Mouse (Mus musculus): ENCODE measurements around the gene Itgam. TPM values are rescaled to one million over a fixed set of nuclear protein-coding genes. Genes with fewer than 3 reads are reported as not detected.
"Not testable (repeated sequence)": the region's sequence is repeated elsewhere in the genome, so short reads cannot be mapped to it uniquely, and the experiment has no call there.

Gene Itgam
- polyA plus RNA-seq, 1 experiment from 2014 or later = 2.1 TPM

DNA sequence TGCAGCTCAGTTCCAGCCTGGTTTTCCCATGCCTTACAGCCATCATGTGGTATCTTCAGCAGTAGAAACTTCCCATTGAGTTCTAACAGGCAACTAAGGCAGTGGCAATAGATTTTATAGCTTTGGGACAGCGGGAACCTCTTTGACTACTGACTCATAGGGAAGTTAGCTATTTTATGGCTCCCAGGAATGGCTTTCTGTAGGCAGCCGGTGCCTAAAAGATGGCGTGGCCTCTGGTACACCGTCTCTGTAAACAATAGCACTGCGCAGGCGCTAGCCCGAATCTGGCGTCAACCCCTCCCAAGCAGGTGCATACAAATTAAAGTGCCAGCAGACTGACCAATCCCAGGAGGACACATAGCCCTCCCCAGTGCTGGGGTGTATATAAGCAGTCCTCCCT lies 88.5 kb downstream of the Itgam start:
- Histone ChIP-seq H3K4me2 (no peak overlapping the region), H3K4me3 (no peak overlapping the region), H3K27me3 (no peaks in the 10 kb centered on the region), H3K27ac (no peak overlapping the region), H3K9me3 (no peaks in the 10 kb centered on the region), H3K4me1 (no peaks in the 10 kb centered on the region), H3K36me3 (no peaks in the 10 kb centered on the region), H3K9ac (no peak overlapping the region)
- WGBS = 71% methylated on average over 8 of the region's 8 CpGs
- no peak for ATAC-seq (ENCODE audit: insufficient number of reproducible peaks, low FRiP score, low TSS enrichment, low read depth)

- ATAC-seq (ENCODE audit: insufficient number of reproducible peaks, low FRiP score, low TSS enrichment, low read depth) = no peak
These were observed 91.6 kb downstream of the Itgam start, which contains the start of gene Itgad for GRCm38 (mm10) chr7:128154076-128154475. Gene Itgad, plus strand, starts transcription at chr7:128154376.

DNA sequence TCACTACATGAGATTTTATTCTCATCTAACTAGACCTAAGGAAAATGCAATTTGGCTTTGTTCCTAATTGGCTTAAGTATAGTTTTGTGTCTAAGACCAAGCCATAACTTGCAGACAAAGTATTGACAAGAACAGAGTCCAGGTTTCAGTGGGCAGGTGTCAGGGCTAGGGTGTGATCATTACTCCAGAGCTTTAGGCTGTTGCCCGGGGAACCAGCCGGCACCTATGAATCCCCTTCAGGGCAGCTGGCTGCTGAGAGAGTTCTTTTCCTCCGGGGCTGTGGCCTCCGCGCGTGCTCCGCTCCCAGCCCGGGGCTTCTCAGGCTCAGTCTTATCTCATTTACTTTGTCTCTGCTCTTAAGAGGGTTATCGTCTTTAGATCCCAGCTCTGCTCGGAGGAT lies 92.5 kb downstream of the Itgam start:
- 63% methylated on average over 10 of the region's 10 CpGs for WGBS
- no peak overlapping the region for H3K9ac ChIP-seq
- no peak overlapping the region for H3K4me3 ChIP-seq
- no peak for ATAC-seq (ENCODE audit: insufficient number of reproducible peaks, low FRiP score, low TSS enrichment, low read depth)
- no peak overlapping the region for H3K4me2 ChIP-seq
- no peaks in the 10 kb centered on the region for H3K9me3 ChIP-seq
- no peak overlapping the region for H3K27ac ChIP-seq
- H3K4me1 ChIP-seq = no peaks in the 10 kb centered on the region
- no peaks in the 10 kb centered on the region for H3K27me3 ChIP-seq
- H3K36me3 ChIP-seq = no peaks in the 10 kb centered on the region

More at GRCm38 (mm10) chr7:128154076-128154475, 91.6 kb downstream of the Itgam start, which contains the start of gene Itgad:
- Histone ChIP-seq H3K27me3 (no peaks in the 10 kb centered on the region), H3K4me3 (no peak within 1 kb of the TSS), H3K9me3 (no peaks in the 10 kb centered on the region), H3K4me2 (no peak within 1 kb of the TSS), H3K36me3 (no peaks in the 10 kb centered on the region), H3K9ac (no peak within 1 kb of the TSS), H3K4me1 (no peaks in the 10 kb centered on the region), H3K27ac (no peak within 1 kb of the TSS)
- 92% methylated on average over 21 of the region's 21 CpGs for WGBS

GRCm38 (mm10) chr7:128158688-128159354 lies 96.4 kb downstream of the Itgam start:
- H3K4me1 ChIP-seq; H3K27me3 ChIP-seq; H3K4me3 ChIP-seq; H3K9me3 ChIP-seq; H3K4me2 ChIP-seq; H3K9ac ChIP-seq; H3K36me3 ChIP-seq; H3K27ac ChIP-seq; ATAC-seq (ENCODE audit: insufficient number of reproducible peaks, low FRiP score, low TSS enrichment, low read depth): not testable (repeated sequence)
- WGBS = 54% methylated on average over 8 of the region's 8 CpGs

- 94% methylated on average over 4 of the region's 4 CpGs for WGBS
- Histone ChIP-seq H3K9me3 (no peaks in the 10 kb centered on the region), H3K9ac (no peak overlapping the region), H3K4me3 (no peak overlapping the region), H3K36me3 (no peaks in the 10 kb centered on the region), H3K4me1 (no peaks in the 10 kb centered on the region), H3K27me3 (no peaks in the 10 kb centered on the region), H3K4me2 (no peak overlapping the region), H3K27ac (no peak overlapping the region)
- no peak for ATAC-seq (ENCODE audit: insufficient number of reproducible peaks, low FRiP score, low TSS enrichment, low read depth)
These were observed 101.6 kb downstream of the Itgam start for GRCm38 (mm10) chr7:128164001-128164400.

DNA sequence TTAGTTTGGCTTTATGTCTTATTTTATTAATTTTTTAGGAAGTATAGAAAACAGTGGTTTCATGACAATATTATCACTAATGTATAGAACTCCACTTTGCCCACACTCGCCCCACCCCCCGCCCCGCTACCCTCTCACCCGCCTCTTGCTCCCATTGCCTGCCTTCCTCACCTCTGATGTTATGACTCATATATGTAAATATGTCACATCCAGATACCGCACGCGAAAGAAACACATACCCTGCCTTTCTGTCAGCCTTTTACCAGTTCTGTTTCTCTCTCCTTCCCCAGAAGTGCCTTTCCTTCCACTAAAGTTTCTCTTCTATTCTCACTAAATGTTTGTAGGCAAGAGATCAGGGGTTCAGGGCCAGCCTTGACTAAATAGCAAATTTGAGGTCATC lies 104.0 kb downstream of the Itgam start:
- no peak overlapping the region for H3K27ac ChIP-seq
- no peaks in the 10 kb centered on the region for H3K36me3 ChIP-seq
- WGBS = 88% methylated on average over 7 of the region's 7 CpGs
- H3K4me3 ChIP-seq = no peak overlapping the region
- no peak overlapping the region for H3K4me2 ChIP-seq
- no peaks in the 10 kb centered on the region for H3K9me3 ChIP-seq
- H3K9ac ChIP-seq = no peak overlapping the region
- H3K27me3 ChIP-seq = no peaks in the 10 kb centered on the region
- no peak for ATAC-seq (ENCODE audit: insufficient number of reproducible peaks, low FRiP score, low TSS enrichment, low read depth)
- H3K4me1 ChIP-seq = no peaks in the 10 kb centered on the region

Other genes with a start within 250 kb of the Itgam start
- gene Stx4a, start 238.3 kb upstream of the Itgam start, polyA plus RNA-seq (2015; fragmentation: Nextera tagmentation; extraction: Ambion mirVana) = 72.5 and 79.5 TPM in 2 replicates
- gene Stx1b, start 238.1 kb upstream of the Itgam start, polyA plus RNA-seq (2015; fragmentation: Nextera tagmentation; extraction: Ambion mirVana) = 3.6 and 3.8 TPM in 2 replicates
- gene Zfp646, start 186.4 kb upstream of the Itgam start, polyA plus RNA-seq (2015; fragmentation: Nextera tagmentation; extraction: Ambion mirVana) = 9.1 and 10.0 TPM in 2 replicates
- gene Zfp668, start 185.8 kb upstream of the Itgam start, polyA plus RNA-seq (2015; fragmentation: Nextera tagmentation; extraction: Ambion mirVana) = 16.4 TPM in 2 replicates
- 2.2 and 2.4 TPM in 2 replicates for gene Prss53, start 171.7 kb upstream of the Itgam start, polyA plus RNA-seq (2015; fragmentation: Nextera tagmentation; extraction: Ambion mirVana)
- not detected in 2 replicates for gene Gm21974, start 167.2 kb upstream of the Itgam start, polyA plus RNA-seq (2015; fragmentation: Nextera tagmentation; extraction: Ambion mirVana)
- gene Vkorc1, start 167.0 kb upstream of the Itgam start, polyA plus RNA-seq (2015; fragmentation: Nextera tagmentation; extraction: Ambion mirVana) = 269 and 272 TPM in 2 replicates
- 98.3 and 117 TPM in 2 replicates for gene Bckdk, start 158.6 kb upstream of the Itgam start, polyA plus RNA-seq (2015; fragmentation: Nextera tagmentation; extraction: Ambion mirVana)
- gene Kat8, start 150.1 kb upstream of the Itgam start, polyA plus RNA-seq (2015; fragmentation: Nextera tagmentation; extraction: Ambion mirVana) = 37.8 and 38.7 TPM in 2 replicates
- gene Prss8, start 132.5 kb upstream of the Itgam start, polyA plus RNA-seq (2015; fragmentation: Nextera tagmentation; extraction: Ambion mirVana) = 11.5 and 14.2 TPM in 2 replicates
- gene Prss36, start 115.9 kb upstream of the Itgam start, polyA plus RNA-seq (2015; fragmentation: Nextera tagmentation; extraction: Ambion mirVana) = 11.6 and 12.9 TPM in 2 replicates
- 339 and 390 TPM in 2 replicates for gene Fus, start 95.2 kb upstream of the Itgam start, polyA plus RNA-seq (2015; fragmentation: Nextera tagmentation; extraction: Ambion mirVana)
- 150 and 154 TPM in 2 replicates for gene Pycard, start 68.8 kb upstream of the Itgam start, polyA plus RNA-seq (2015; fragmentation: Nextera tagmentation; extraction: Ambion mirVana)
- 3.1 and 8.4 TPM in 2 replicates for gene Trim72, start 58.7 kb upstream of the Itgam start, polyA plus RNA-seq (2015; fragmentation: Nextera tagmentation; extraction: Ambion mirVana)
- not detected in 2 replicates for gene Gm49368, start within 50 bp of the Itgam start, polyA plus RNA-seq (2015; fragmentation: Nextera tagmentation; extraction: Ambion mirVana)
- gene Itgax, start 66.9 kb downstream of the Itgam start, polyA plus RNA-seq (2015; fragmentation: Nextera tagmentation; extraction: Ambion mirVana) = 0.10 TPM in 2 replicates
- not detected in 2 replicates for gene Itgad, start 91.7 kb downstream of the Itgam start, polyA plus RNA-seq (2015; fragmentation: Nextera tagmentation; extraction: Ambion mirVana)
- 39.0 and 132 TPM in 2 replicates for gene Cox6a2, start 143.7 kb downstream of the Itgam start, polyA plus RNA-seq (2015; fragmentation: Nextera tagmentation; extraction: Ambion mirVana)
- gene Armc5, start 174.7 kb downstream of the Itgam start, polyA plus RNA-seq (2015; fragmentation: Nextera tagmentation; extraction: Ambion mirVana) = 16.8 and 18.4 TPM in 2 replicates
- 7.4 and 9.1 TPM in 2 replicates for gene 9130023H24Rik, start 175.4 kb downstream of the Itgam start, polyA plus RNA-seq (2015; fragmentation: Nextera tagmentation; extraction: Ambion mirVana)
- 58.2 and 72.5 TPM in 2 replicates for gene Tgfb1i1, start 184.2 kb downstream of the Itgam start, polyA plus RNA-seq (2015; fragmentation: Nextera tagmentation; extraction: Ambion mirVana)
- not detected in 2 replicates for gene Slc5a2, start 203.0 kb downstream of the Itgam start, polyA plus RNA-seq (2015; fragmentation: Nextera tagmentation; extraction: Ambion mirVana)
- 25.2 and 26.3 TPM in 2 replicates for gene BC017158, start 235.5 kb downstream of the Itgam start, polyA plus RNA-seq (2015; fragmentation: Nextera tagmentation; extraction: Ambion mirVana)